Mouse (Mus musculus) midbrain, postnatal 0 days (tissue): ENCODE measurements at regions not wholly inside any gene's neighbourhood (a gene's known extent, or its start where the extent isn't known, plus 50 kb on each side); places are given as distances from the start of the nearest gene placed in this dataset.

Source experiments
- ATAC-seq: fragments of 200-750 bp; cut with Nextera tagmentation; 2 replicates; pipeline ENCODE4 v1.8.0; 2017; ENCODE audit warnings: moderate number of reproducible peaks, mild to moderate bottlenecking, moderate TSS enrichment, moderate library complexity; ENCODE audit not compliant: low FRiP score
- DNase-seq: peaks from one replicate; pipeline ENCODE4 v3.0.0-alpha.2; 2015; ENCODE audit warnings: low spot score
- H3K27ac ChIP-seq: fragments of 300-500 bp; sonication (generic); 2 replicates; pipeline ENCODE4 v1.5.1; 2014; ENCODE audit warnings: low read depth, mild to moderate bottlenecking, low read length, mixed read lengths
- H3K27me3 ChIP-seq: fragments of 300-500 bp; sonication (generic); 2 replicates; pipeline ENCODE4 v1.6.1; 2014; ENCODE audit warnings: low read length, control low read depth, mixed read lengths; ENCODE audit not compliant: insufficient read depth
- H3K36me3 ChIP-seq: fragments of 300-500 bp; sonication (generic); 2 replicates; pipeline ENCODE4 v1.6.1; 2014; ENCODE audit warnings: low read length, control low read depth, mixed read lengths; ENCODE audit not compliant: insufficient read depth
- H3K4me1 ChIP-seq: fragments of 300-500 bp; sonication (generic); 2 replicates; pipeline ENCODE4 v1.6.1; 2014; ENCODE audit warnings: mild to moderate bottlenecking, control low read depth, antibody characterized with exemption, low read length, mixed read lengths; ENCODE audit not compliant: insufficient read depth
- H3K4me2 ChIP-seq: fragments of 300-500 bp; sonication (generic); 2 replicates; pipeline ENCODE4 v1.6.1; 2014; ENCODE audit warnings: low read depth, mild to moderate bottlenecking, low read length, mixed read lengths; ENCODE audit not compliant: poor library complexity, severe bottlenecking
- H3K4me3 ChIP-seq: fragments of 300-500 bp; sonication (generic); 2 replicates; pipeline ENCODE4 v1.5.1; 2014; ENCODE audit warnings: low read depth, mild to moderate bottlenecking, low read length, moderate library complexity
- H3K9ac ChIP-seq: fragments of 300-500 bp; sonication (generic); replicated peaks from 2 replicates; pipeline ENCODE4 v1.6.1; 2014; ENCODE audit warnings: mild to moderate bottlenecking, low read length, moderate library complexity, mixed read lengths; ENCODE audit not compliant: poor library complexity, severe bottlenecking
- H3K9me3 ChIP-seq: fragments of 300-500 bp; sonication (generic); 2 replicates; pipeline ENCODE4 v1.6.1; 2016; ENCODE audit warnings: low read length, control low read depth
- CTCF ChIP-seq: IDR thresholded peaks from 2 replicates; pipeline ENCODE4 v1.5.1; 2016; ENCODE audit warnings: antibody characterized with exemption, mild to moderate bottlenecking
- WGBS: fragments of 180-500 bp; shearing (Covaris S2); extraction: QIAGEN DNeasy Blood & Tissue Kit; methylation state at CpG from one replicate; pipeline ENCODE4 v1.1.7; 2014; 5-methylcytosine and 5-hydroxymethylcytosine counted together

DNA sequence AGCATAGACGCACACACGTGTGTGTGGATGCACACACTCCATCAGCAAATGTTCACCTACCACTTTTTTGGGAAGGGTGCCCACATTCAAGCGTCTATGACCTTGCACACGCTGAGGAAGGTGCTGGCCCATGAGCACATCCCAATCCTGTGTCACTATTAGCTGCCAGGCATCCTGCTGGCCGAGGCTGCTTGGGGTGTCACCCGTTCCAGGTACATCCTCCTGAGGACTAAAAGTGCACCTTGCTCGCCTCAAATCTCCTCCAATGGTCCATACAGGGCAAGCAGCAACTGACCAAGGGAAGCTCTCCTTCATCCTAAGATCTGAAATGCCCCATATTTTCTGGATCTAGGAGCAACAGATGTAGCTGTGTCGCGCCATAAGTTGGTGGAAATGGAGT lies 156.3 kb upstream of the Spred2 start:
- Histone ChIP-seq H3K9me3 (no peaks in the 10 kb centered on the region), H3K4me2 (no peak overlapping the region), H3K27me3 (no peaks in the 10 kb centered on the region), H3K9ac (no peak overlapping the region), H3K4me3 (no peak overlapping the region), H3K36me3 (no peaks in the 10 kb centered on the region), H3K4me1 (no peaks in the 10 kb centered on the region), H3K27ac (no peak overlapping the region)
- no peak for TF ChIP-seq CTCF
- DNase-seq: no peak
- 90% methylated on average over 9 of the region's 9 CpGs for WGBS
- no peak for ATAC-seq

DNA sequence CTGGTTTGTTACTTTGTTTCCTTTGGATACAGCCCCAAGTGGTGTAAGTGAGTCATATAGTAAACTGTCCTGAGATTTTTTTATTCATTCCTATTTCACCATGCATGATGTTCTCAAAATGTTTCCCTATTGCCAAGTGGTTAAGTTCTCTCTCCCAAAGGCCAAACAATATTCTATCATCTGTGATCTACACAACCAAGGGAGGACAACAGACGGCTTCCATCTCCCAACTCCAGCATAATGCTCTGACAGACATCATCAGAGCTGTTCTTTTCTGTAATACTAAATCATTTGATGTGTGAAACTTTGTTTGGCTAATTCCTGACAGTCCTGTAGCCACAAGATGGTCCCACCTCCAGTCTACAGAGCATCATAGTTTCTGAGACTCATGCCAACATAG lies 155.2 kb upstream of the Spred2 start:
- 97% methylated on average over 1 of the region's 1 CpGs for WGBS
- Histone ChIP-seq H3K4me2 (no peak overlapping the region), H3K9me3 (no peaks in the 10 kb centered on the region), H3K27ac (no peak overlapping the region), H3K4me3 (no peak overlapping the region), H3K4me1 (no peaks in the 10 kb centered on the region), H3K36me3 (no peaks in the 10 kb centered on the region), H3K9ac (no peak overlapping the region), H3K27me3 (no peaks in the 10 kb centered on the region)
- ATAC-seq (no peak), DNase-seq (no peak)
- no peak for TF ChIP-seq CTCF

- peak; percentile 55 for DNase-seq
- 8% methylated on average over 9 of the region's 9 CpGs for WGBS
- H3K27ac ChIP-seq: no peak overlapping the region
- H3K4me2 ChIP-seq: no peak overlapping the region
- H3K36me3 ChIP-seq: no peaks in the 10 kb centered on the region
- no peaks in the 10 kb centered on the region for H3K9me3 ChIP-seq
- H3K27me3 ChIP-seq: no peaks in the 10 kb centered on the region
- ATAC-seq: peak; percentile 44; the same call in 1 of the 2 replicates
- no peak for TF ChIP-seq CTCF
- no peak overlapping the region for H3K9ac ChIP-seq
- H3K4me3 ChIP-seq: no peak overlapping the region
- H3K4me1 ChIP-seq: no peaks in the 10 kb centered on the region
Observed at GRCm38 (mm10) chr11:19774010-19774409, 150.2 kb upstream of the Spred2 start.

GRCm38 (mm10) chr11:19775741-19776140 lies 148.4 kb upstream of the Spred2 start:
- H3K9me3 ChIP-seq: no peaks in the 10 kb centered on the region
- ATAC-seq (no peak), DNase-seq (no peak)
- H3K4me2 ChIP-seq: no peak overlapping the region
- H3K4me3 ChIP-seq: no peak overlapping the region
- WGBS: 94% methylated on average over 4 of the region's 4 CpGs
- no peak for TF ChIP-seq CTCF
- H3K9ac ChIP-seq: no peak overlapping the region
- H3K27me3 ChIP-seq: no peaks in the 10 kb centered on the region
- no peaks in the 10 kb centered on the region for H3K36me3 ChIP-seq
- no peaks in the 10 kb centered on the region for H3K4me1 ChIP-seq
- H3K27ac ChIP-seq: no peak overlapping the region

GRCm38 (mm10) chr11:19776473-19777200 lies 147.5 kb upstream of the Spred2 start:
- Histone ChIP-seq H3K27me3 (no peaks in the 10 kb centered on the region), H3K36me3 (no peaks in the 10 kb centered on the region), H3K4me3 (no peak overlapping the region), H3K4me1 (no peaks in the 10 kb centered on the region), H3K27ac (no peak overlapping the region), H3K9me3 (no peaks in the 10 kb centered on the region), H3K4me2 (no peak overlapping the region), H3K9ac (no peak overlapping the region)
- 61% methylated on average over 9 of the region's 9 CpGs for WGBS
- DNase-seq (peak; percentile 42), ATAC-seq (no peak)
- TF ChIP-seq CTCF: no peak

DNA sequence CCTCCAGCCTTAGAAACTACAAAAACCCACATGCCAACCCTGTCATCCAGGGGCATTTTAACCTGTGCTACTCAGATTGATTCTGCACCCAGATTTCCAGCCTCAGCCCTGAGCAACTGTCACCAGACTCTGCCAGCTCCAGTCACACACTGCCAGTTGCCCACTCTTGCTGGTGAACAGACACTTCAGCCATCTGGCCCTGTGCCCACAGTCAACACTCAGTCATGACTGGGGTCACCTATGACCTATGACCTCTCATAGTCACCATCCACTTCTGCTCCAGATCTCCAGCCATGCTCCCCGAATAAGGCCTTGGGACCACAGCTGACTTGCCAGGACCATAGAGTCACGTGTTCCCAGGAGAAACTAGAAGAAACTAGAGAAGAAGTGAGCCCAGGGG lies 146.0 kb upstream of the Spred2 start:
- WGBS: 93% methylated on average over 2 of the region's 2 CpGs
- no peak overlapping the region for H3K4me2 ChIP-seq
- H3K4me1 ChIP-seq: no peaks in the 10 kb centered on the region
- no peak overlapping the region for H3K9ac ChIP-seq
- DNase-seq (no peak), ATAC-seq (no peak)
- no peaks in the 10 kb centered on the region for H3K27me3 ChIP-seq
- no peaks in the 10 kb centered on the region for H3K36me3 ChIP-seq
- H3K4me3 ChIP-seq: no peak overlapping the region
- no peaks in the 10 kb centered on the region for H3K9me3 ChIP-seq
- no peak overlapping the region for H3K27ac ChIP-seq
- no peak for TF ChIP-seq CTCF
